Mouse (Mus musculus): ENCODE measurements around the gene Msl1.

DNA sequence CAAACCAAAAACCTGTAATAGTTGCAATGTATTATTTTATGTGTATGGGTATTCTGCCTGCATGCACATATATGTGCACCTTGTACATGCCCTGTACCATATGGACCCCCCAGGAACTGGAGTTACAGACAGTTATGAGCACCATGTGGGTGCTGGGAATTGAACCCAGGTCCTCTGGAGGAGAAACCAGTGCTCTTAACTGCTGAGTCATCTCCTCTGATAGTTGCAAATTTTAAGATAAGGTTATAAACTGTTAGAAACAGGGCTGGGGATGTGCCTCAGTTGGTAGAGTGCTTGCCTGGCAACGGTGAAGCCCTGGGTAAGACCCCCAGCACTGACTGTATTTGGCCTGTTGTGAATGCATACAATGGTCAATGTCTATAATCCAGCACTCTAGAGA, 3.9 kb upstream of the Msl1 start:
- TF ChIP-seq CTCF (IDR thresholded peaks at IDR 0.05; ENCODE audit: low read depth) (no peak), EP300 (optimal IDR thresholded peaks at IDR 0.05) (no peak)

Measured in stomach, postnatal 0 days (tissue).